Mouse (Mus musculus) C2C12 (cell line): ENCODE measurements around the gene Rnf26.

ENCODE experiments used
- CEBPB ChIP-seq: IDR thresholded peaks from one replicate; pipeline ENCODE4 v1.6.1; 2011; ENCODE audit warnings: low read depth, mild to moderate bottlenecking, control low read depth, moderate library complexity
- CTCF ChIP-seq: IDR thresholded peaks from one replicate; pipeline ENCODE4 v1.5.1; 2011; ENCODE audit not compliant: control insufficient read depth, insufficient read depth, insufficient read length
- FOSL1 ChIP-seq: IDR thresholded peaks from one replicate; pipeline ENCODE4 v1.8.0; 2011; ENCODE audit warnings: mild to moderate bottlenecking, low read length; ENCODE audit not compliant: poor library complexity, insufficient read depth, severe bottlenecking
- MYOD1 ChIP-seq: IDR thresholded peaks from one replicate; pipeline ENCODE4 v1.6.1; 2011; ENCODE audit warnings: low read depth; ENCODE audit not compliant: control insufficient read depth, insufficient read length
- MYOG ChIP-seq: IDR thresholded peaks from one replicate; pipeline ENCODE4 v1.6.1; 2011; ENCODE audit not compliant: control insufficient read depth, insufficient read length; ENCODE audit errors: extremely low read depth
- USF1 ChIP-seq: IDR thresholded peaks from one replicate; pipeline ENCODE4 v1.6.1; 2011; ENCODE audit warnings: low read depth, mild to moderate bottlenecking, control low read depth, moderate library complexity

DNA sequence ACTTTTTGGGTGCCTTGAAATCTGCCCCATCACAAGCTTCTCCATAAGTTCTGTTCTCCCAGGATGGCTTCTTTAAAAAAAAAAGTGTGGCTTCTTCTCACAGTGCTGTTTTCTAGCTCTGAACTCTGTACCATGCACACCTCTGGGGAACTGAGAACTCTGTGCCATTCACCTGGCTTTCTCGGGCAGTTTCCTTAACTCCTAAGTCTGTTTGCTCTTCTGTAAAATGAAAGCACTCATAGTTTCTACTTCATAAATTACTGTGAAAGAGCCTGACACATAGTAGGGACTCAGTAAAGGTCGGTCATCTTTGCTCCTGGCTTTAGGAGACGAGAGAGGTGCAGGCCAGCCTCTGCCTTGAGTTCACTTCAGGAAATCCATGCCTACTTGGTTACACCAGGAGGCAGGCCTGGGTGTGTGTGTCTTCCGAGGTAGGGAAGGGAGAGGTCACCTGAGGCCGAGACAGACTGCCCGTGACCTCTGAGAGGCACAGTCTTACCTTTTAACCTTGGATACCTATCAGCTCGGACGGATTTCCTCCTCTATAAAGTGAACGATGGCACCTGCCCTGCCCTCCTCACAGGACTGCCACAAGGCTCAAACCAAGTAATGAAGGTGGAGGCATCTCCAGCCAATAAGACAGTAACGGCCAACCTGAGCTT, 35.0 kb downstream of the Rnf26 start:
- TF ChIP-seq MYOD1 (no peak), CTCF (no peak), USF1 (no peak), MYOG (no peak), CEBPB (no peak), FOSL1 (no peak)
